Mouse (Mus musculus) bone marrow, adult 2 months (tissue): ENCODE measurements around the gene Siva1.

Source experiments
- CTCF ChIP-seq: fragments of 200-500 bp; IDR thresholded peaks from 2 replicates; pipeline ENCODE4 v1.5.1; 2011; ENCODE audit warnings: low read length, control low read depth; ENCODE audit not compliant: control insufficient read depth, insufficient read depth
- POLR2A ChIP-seq: fragments of 200-500 bp; IDR thresholded peaks from 2 replicates; pipeline ENCODE4 v1.6.1; 2011; ENCODE audit warnings: low read depth, mild to moderate bottlenecking, control low read depth, low read length, borderline replicate concordance; ENCODE audit not compliant: control insufficient read depth

- TF ChIP-seq POLR2A (no peak), CTCF (no peak)
Measured at GRCm38 (mm10) chr12:112663716-112664115, 19.2 kb downstream of the Siva1 start.
